Mouse (Mus musculus): ENCODE data around the gene Epb41l3. TPM values are rescaled to one million over a fixed set of nuclear protein-coding genes. Genes with fewer than 3 reads are reported as not detected.

The Epb41l3 gene
- total and polyA plus RNA-seq, 3 experiments: not detected

GRCm38 (mm10) chr17:69200936-69201335 lies 125.5 kb downstream of the Epb41l3 start:
- no peak overlapping the region for H3K9ac ChIP-seq (ENCODE audit: control insufficient read depth, low read depth, low read length, poor library complexity, severe bottlenecking)
- no peaks in the 10 kb centered on the region for H3K79me2 ChIP-seq (ENCODE audit: control insufficient read depth, insufficient read depth, low read length, poor library complexity)
- no peaks in the 10 kb centered on the region for H3K9me3 ChIP-seq (replicated peaks; ENCODE audit: insufficient read depth, low read length)
- TF ChIP-seq MAZ (IDR thresholded peaks at IDR 0.05; ENCODE audit: low read depth, low read length) (no peak), POLR2A (IDR thresholded peaks at IDR 0.05; ENCODE audit: control insufficient read depth in 1 of 2, insufficient read depth in 1 of 2, low read depth in 1 of 2, low read length in 2 of 2, poor library complexity in 1 of 2) (no peak), USF1 (IDR thresholded peaks at IDR 0.05; ENCODE audit: low read depth, low read length) (no peak), E2F4 (IDR thresholded peaks at IDR 0.05; ENCODE audit: borderline replicate concordance, low read depth, low read length) (no peak), RCOR1 (IDR thresholded peaks at IDR 0.05; ENCODE audit: low read depth, low read length) (no peak), MYC (IDR thresholded peaks at IDR 0.05; ENCODE audit: low read depth, low read length) (no peak)
- H3K27me3 ChIP-seq (ENCODE audit: control insufficient read depth in 1 of 2, insufficient read depth in 2 of 2, low read length in 2 of 2): no peaks in the 10 kb centered on the region
- no peaks in the 10 kb centered on the region for H3K36me3 ChIP-seq (ENCODE audit: control insufficient read depth in 1 of 2, insufficient read depth in 2 of 2, low read length in 2 of 2)
- DNase-seq (ENCODE audit: low read depth, low spot score): no peak
- H3K4me1 ChIP-seq (ENCODE audit: control insufficient read depth in 1 of 2, insufficient read depth in 2 of 2, low read length in 2 of 2): no peaks in the 10 kb centered on the region
- no peak overlapping the region for H3K27ac ChIP-seq (ENCODE audit: control insufficient read depth, low read depth, low read length)
- H3K4me3 ChIP-seq (ENCODE audit: control insufficient read depth in 1 of 2, insufficient read depth in 1 of 2, low read depth in 2 of 2, low read length in 2 of 2): no peak overlapping the region

- H3K27ac ChIP-seq (ENCODE audit: control insufficient read depth, low read depth, low read length): no peak overlapping the region
- H3K27me3 ChIP-seq (ENCODE audit: control insufficient read depth in 1 of 2, insufficient read depth in 2 of 2, low read length in 2 of 2): no peaks in the 10 kb centered on the region
- no peak overlapping the region for H3K9ac ChIP-seq (ENCODE audit: control insufficient read depth, low read depth, low read length, poor library complexity, severe bottlenecking)
- no peaks in the 10 kb centered on the region for H3K9me3 ChIP-seq (replicated peaks; ENCODE audit: insufficient read depth, low read length)
- TF ChIP-seq USF1 (IDR thresholded peaks at IDR 0.05; ENCODE audit: low read depth, low read length) (no peak), MAZ (IDR thresholded peaks at IDR 0.05; ENCODE audit: low read depth, low read length) (no peak), POLR2A (IDR thresholded peaks at IDR 0.05; ENCODE audit: control insufficient read depth in 1 of 2, insufficient read depth in 1 of 2, low read depth in 1 of 2, low read length in 2 of 2, poor library complexity in 1 of 2) (no peak), JUND (IDR thresholded peaks at IDR 0.05; ENCODE audit: low read depth, low read length) (no peak), SMC3 (IDR thresholded peaks at IDR 0.05; ENCODE audit: low read depth, low read length) (no peak), EP300 (IDR thresholded peaks at IDR 0.05; ENCODE audit: low read depth in 1 of 2, low read length in 2 of 2) (no peak), MEF2A (IDR thresholded peaks at IDR 0.05; ENCODE audit: extremely low read depth, insufficient replicate concordance, low read depth, low read length, poor library complexity, severe bottlenecking) (no peak)
- H3K79me2 ChIP-seq (ENCODE audit: control insufficient read depth, insufficient read depth, low read length, poor library complexity): no peaks in the 10 kb centered on the region
- no peak for DNase-seq (ENCODE audit: low read depth, low spot score)
- H3K4me1 ChIP-seq (ENCODE audit: control insufficient read depth in 1 of 2, insufficient read depth in 2 of 2, low read length in 2 of 2): no peaks in the 10 kb centered on the region
- no peak overlapping the region for H3K4me3 ChIP-seq (ENCODE audit: control insufficient read depth in 1 of 2, insufficient read depth in 1 of 2, low read depth in 2 of 2, low read length in 2 of 2)
- no peaks in the 10 kb centered on the region for H3K36me3 ChIP-seq (ENCODE audit: control insufficient read depth in 1 of 2, insufficient read depth in 2 of 2, low read length in 2 of 2)
Observed at GRCm38 (mm10) chr17:69205282-69205999, 130.0 kb downstream of the Epb41l3 start.

DNA sequence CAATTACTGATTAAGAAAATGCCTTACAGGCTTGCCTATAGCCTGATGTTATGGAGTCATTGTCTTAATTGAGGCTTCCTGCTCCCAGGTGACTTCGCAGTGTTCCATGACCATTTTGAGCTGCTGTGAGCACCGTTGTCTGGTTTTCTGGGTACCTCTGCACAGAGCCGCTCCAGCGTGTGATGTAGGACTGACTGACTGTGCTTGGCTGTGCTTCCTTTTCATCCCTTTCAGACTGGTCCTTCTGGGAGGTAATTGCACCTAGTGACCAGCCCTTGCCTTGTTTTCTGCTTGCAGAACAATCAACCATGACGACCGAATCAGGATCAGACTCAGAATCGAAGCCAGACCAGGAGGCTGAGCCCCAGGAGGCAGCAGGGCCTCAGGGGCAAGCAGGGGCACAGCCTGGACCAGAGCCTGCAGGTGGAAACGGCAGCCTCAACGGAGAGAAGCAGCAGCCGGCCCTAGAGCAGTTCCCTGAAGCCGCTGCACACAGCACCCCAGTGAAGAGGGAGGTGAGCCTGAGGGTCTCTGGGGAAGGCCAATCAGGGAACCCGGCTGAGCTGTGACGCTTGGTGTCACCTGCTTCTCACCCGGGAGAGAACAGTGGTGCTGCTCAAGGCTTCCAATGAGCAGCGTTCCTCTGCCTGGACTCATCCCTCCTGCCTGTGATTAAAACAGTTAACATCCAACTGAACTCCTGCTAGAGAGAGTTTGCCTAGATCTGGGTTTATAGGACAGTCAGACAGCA lies 132.3 kb downstream of the Epb41l3 start:
- Histone ChIP-seq H3K9me3 (replicated peaks; ENCODE audit: insufficient read depth, low read length) (no peaks in the 10 kb centered on the region), H3K79me2 (ENCODE audit: control insufficient read depth, insufficient read depth, low read length, poor library complexity) (no peaks in the 10 kb centered on the region), H3K4me1 (ENCODE audit: control insufficient read depth in 1 of 2, insufficient read depth in 2 of 2, low read length in 2 of 2) (no peaks in the 10 kb centered on the region), H3K36me3 (ENCODE audit: control insufficient read depth in 1 of 2, insufficient read depth in 2 of 2, low read length in 2 of 2) (no peaks in the 10 kb centered on the region), H3K4me3 (ENCODE audit: control insufficient read depth in 1 of 2, insufficient read depth in 1 of 2, low read depth in 2 of 2, low read length in 2 of 2) (no peak overlapping the region), H3K27me3 (ENCODE audit: control insufficient read depth in 1 of 2, insufficient read depth in 2 of 2, low read length in 2 of 2) (no peaks in the 10 kb centered on the region), H3K27ac (ENCODE audit: control insufficient read depth, low read depth, low read length) (no peak overlapping the region), H3K9ac (ENCODE audit: control insufficient read depth, low read depth, low read length, poor library complexity, severe bottlenecking) (no peak overlapping the region)
- TF ChIP-seq USF2 (IDR thresholded peaks at IDR 0.05; ENCODE audit: borderline replicate concordance in 1 of 2, insufficient read depth in 1 of 2, low read depth in 1 of 2, low read length in 2 of 2): no peak
- TF ChIP-seq POLR2AphosphoS5 (IDR thresholded peaks at IDR 0.05; ENCODE audit: borderline replicate concordance, low read depth, low read length): no peak
- no peak for TF ChIP-seq ZNF384 (IDR thresholded peaks at IDR 0.05; ENCODE audit: low read depth, low read length)
- no peak for TF ChIP-seq MXI1 (IDR thresholded peaks at IDR 0.05; ENCODE audit: low read depth, low read length)
- no peak for TF ChIP-seq SMC3 (IDR thresholded peaks at IDR 0.05; ENCODE audit: low read depth, low read length)
- TF ChIP-seq ETS1 (IDR thresholded peaks at IDR 0.05; ENCODE audit: low read depth, low read length): no peak
- TF ChIP-seq MEF2A (IDR thresholded peaks at IDR 0.05; ENCODE audit: extremely low read depth, insufficient replicate concordance, low read depth, low read length, poor library complexity, severe bottlenecking): no peak
- no peak for DNase-seq (ENCODE audit: low read depth, low spot score)

All from MEL (cell line).